Mouse (Mus musculus): ENCODE measurements around the gene Gcn1l1.

DNA sequence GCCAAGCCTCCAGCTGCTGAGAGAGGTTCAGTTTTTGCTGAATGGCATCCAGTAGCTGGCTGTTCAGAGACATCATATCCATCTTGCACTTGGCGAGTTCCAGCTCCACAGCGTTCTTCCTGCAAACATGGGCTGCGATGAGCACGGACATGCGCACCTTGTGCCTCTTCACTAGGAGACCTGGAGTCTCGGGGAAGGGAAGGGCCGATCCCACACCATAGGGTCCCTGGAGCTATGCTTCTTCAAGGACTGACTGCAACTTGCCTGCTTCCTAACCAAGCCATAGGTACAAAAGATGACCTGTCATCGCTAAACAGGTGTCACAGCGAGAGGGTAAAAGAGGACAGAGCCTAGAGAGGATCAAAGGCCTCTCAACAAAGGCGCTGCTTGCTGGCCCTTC is 86.8 kb downstream of the Gcn1l1 start:
- TF ChIP-seq POLR2A (IDR thresholded peaks at IDR 0.05; ENCODE audit: borderline replicate concordance, extremely low read depth, insufficient read depth, insufficient read length, poor library complexity, severe bottlenecking) = no peak
- no peak for TF ChIP-seq CTCF (IDR thresholded peaks at IDR 0.05; ENCODE audit: borderline replicate concordance, extremely low read depth, insufficient read depth, insufficient read length)
